Mouse (Mus musculus) midbrain, postnatal 0 days (tissue): Measurements from ENCODE around the gene Hint2. TPM values are rescaled to one million over a fixed set of nuclear protein-coding genes. Genes with fewer than 3 reads are reported as not detected.

ENCODE experiments used
- ATAC-seq: fragments of 200-750 bp; cut with Nextera tagmentation; 2 replicates; pipeline ENCODE4 v1.8.0; 2017; ENCODE audit warnings: moderate number of reproducible peaks, mild to moderate bottlenecking, moderate TSS enrichment, moderate library complexity; ENCODE audit not compliant: low FRiP score
- DNase-seq: peaks from one replicate; pipeline ENCODE4 v3.0.0-alpha.2; 2015; ENCODE audit warnings: low spot score
- H3K27ac ChIP-seq: fragments of 300-500 bp; sonication (generic); 2 replicates; pipeline ENCODE4 v1.5.1; 2014; ENCODE audit warnings: low read depth, mild to moderate bottlenecking, low read length, mixed read lengths
- H3K27me3 ChIP-seq: fragments of 300-500 bp; sonication (generic); 2 replicates; pipeline ENCODE4 v1.6.1; 2014; ENCODE audit warnings: low read length, control low read depth, mixed read lengths; ENCODE audit not compliant: insufficient read depth
- H3K36me3 ChIP-seq: fragments of 300-500 bp; sonication (generic); 2 replicates; pipeline ENCODE4 v1.6.1; 2014; ENCODE audit warnings: low read length, control low read depth, mixed read lengths; ENCODE audit not compliant: insufficient read depth
- H3K4me1 ChIP-seq: fragments of 300-500 bp; sonication (generic); 2 replicates; pipeline ENCODE4 v1.6.1; 2014; ENCODE audit warnings: mild to moderate bottlenecking, control low read depth, antibody characterized with exemption, low read length, mixed read lengths; ENCODE audit not compliant: insufficient read depth
- H3K4me2 ChIP-seq: fragments of 300-500 bp; sonication (generic); 2 replicates; pipeline ENCODE4 v1.6.1; 2014; ENCODE audit warnings: low read depth, mild to moderate bottlenecking, low read length, mixed read lengths; ENCODE audit not compliant: poor library complexity, severe bottlenecking
- H3K4me3 ChIP-seq: fragments of 300-500 bp; sonication (generic); 2 replicates; pipeline ENCODE4 v1.5.1; 2014; ENCODE audit warnings: low read depth, mild to moderate bottlenecking, low read length, moderate library complexity
- H3K9ac ChIP-seq: fragments of 300-500 bp; sonication (generic); replicated peaks from 2 replicates; pipeline ENCODE4 v1.6.1; 2014; ENCODE audit warnings: mild to moderate bottlenecking, low read length, moderate library complexity, mixed read lengths; ENCODE audit not compliant: poor library complexity, severe bottlenecking
- H3K9me3 ChIP-seq: fragments of 300-500 bp; sonication (generic); 2 replicates; pipeline ENCODE4 v1.6.1; 2016; ENCODE audit warnings: low read length, control low read depth
- CTCF ChIP-seq: IDR thresholded peaks from 2 replicates; pipeline ENCODE4 v1.5.1; 2016; ENCODE audit warnings: antibody characterized with exemption, mild to moderate bottlenecking
- WGBS: fragments of 180-500 bp; shearing (Covaris S2); extraction: QIAGEN DNeasy Blood & Tissue Kit; methylation state at CpG from one replicate; pipeline ENCODE4 v1.1.7; 2014; 5-methylcytosine and 5-hydroxymethylcytosine counted together
- microRNA-seq: library from miRNA; unstranded; fragments of <30 nt; microRNA quantifications from one replicate; pipeline ENCODE4, GENCODE M21; 2016; ENCODE audit warnings: borderline number of aligned reads
- polyA plus RNA-seq: library from polyadenylated mRNA; unstranded; fragments of >200 nt; fragmentation: Nextera tagmentation; extraction: Ambion mirVana; gene quantifications from 2 replicates; pipeline ENCODE4 v1.2.1, GENCODE M21; 2015
- total RNA-seq: library from RNA; depleted of rRNA; stranded (reverse); fragments of >200 nt; gene quantifications from 2 replicates; pipeline ENCODE4 v1.2.3, GENCODE M21; 2014; rRNA removed

Hint2 gene
- total and polyA plus RNA-seq, 2 experiments from 2014 or later, result 51.6 to 80.1 TPM

- H3K27me3 ChIP-seq, result no peaks in the 10 kb centered on the region
- no peak overlapping the region for H3K4me3 ChIP-seq
- H3K9ac ChIP-seq, result no peak overlapping the region
- DNase-seq (no peak), ATAC-seq (no peak)
- H3K4me1 ChIP-seq, result no peaks in the 10 kb centered on the region
- no peaks in the 10 kb centered on the region for H3K9me3 ChIP-seq
- WGBS, result 77% methylated on average over 9 of the region's 9 CpGs
- no peak overlapping the region for H3K27ac ChIP-seq
- no peaks in the 10 kb centered on the region for H3K36me3 ChIP-seq
- no peak for TF ChIP-seq CTCF
- no peak overlapping the region for H3K4me2 ChIP-seq
Measured at GRCm38 (mm10) chr4:43604751-43605685, 51.2 kb downstream of the Hint2 start.

Small RNAs within 50 kb of the gene (microRNA-seq; reads per million reads assigned to microRNA genes)
- gene Gm25262, result not detected

Other genes with a start within 250 kb of the Hint2 start
- 1.7 and 2.8 TPM in 2 replicates for gene Fam166b, start 227.3 kb downstream of the Hint2 start, total RNA-seq
- gene Fam166b, start 227.3 kb downstream of the Hint2 start, polyA plus RNA-seq, result 1.6 and 2.2 TPM in 2 replicates
- 141 and 184 TPM in 2 replicates for gene Tesk1, start 214.5 kb downstream of the Hint2 start, total RNA-seq
- 17.2 and 18.9 TPM in 2 replicates for gene Tesk1, start 214.5 kb downstream of the Hint2 start, polyA plus RNA-seq
- gene Cd72, start 201.8 kb downstream of the Hint2 start, total RNA-seq, result not detected in 2 replicates
- 5.2 and 5.4 TPM in 2 replicates for gene Cd72, start 201.8 kb downstream of the Hint2 start, polyA plus RNA-seq
- gene Sit1, start 172.7 kb downstream of the Hint2 start, total RNA-seq, result not detected in 2 replicates
- not detected in 2 replicates for gene Sit1, start 172.7 kb downstream of the Hint2 start, polyA plus RNA-seq
- 74.0 and 77.4 TPM in 2 replicates for gene Ccdc107, start 163.6 kb downstream of the Hint2 start, total RNA-seq
- 107 and 120 TPM in 2 replicates for gene Ccdc107, start 163.6 kb downstream of the Hint2 start, polyA plus RNA-seq
- 1.3 and 16.1 TPM in 2 replicates for gene Arhgef39, start 156.8 kb downstream of the Hint2 start, total RNA-seq
- gene Arhgef39, start 156.8 kb downstream of the Hint2 start, polyA plus RNA-seq, result 2.3 and 2.8 TPM in 2 replicates
- 0.05 and 0.52 TPM in 2 replicates for gene Car9, start 149.5 kb downstream of the Hint2 start, total RNA-seq
- 0.69 and 1.1 TPM in 2 replicates for gene Car9, start 149.5 kb downstream of the Hint2 start, polyA plus RNA-seq
- 1.5 and 3.1 TPM in 2 replicates for gene Tpm2, start 132.7 kb downstream of the Hint2 start, total RNA-seq
- gene Tpm2, start 132.7 kb downstream of the Hint2 start, polyA plus RNA-seq, result 6.2 and 6.6 TPM in 2 replicates
- gene Creb3, start 94.1 kb downstream of the Hint2 start, total RNA-seq, result 45.4 and 50.4 TPM in 2 replicates
- gene Creb3, start 94.1 kb downstream of the Hint2 start, polyA plus RNA-seq, result 85.2 and 91.2 TPM in 2 replicates
- 41.3 and 44.4 TPM in 2 replicates for gene Tln1, start 93.8 kb downstream of the Hint2 start, total RNA-seq
- 72.4 and 75.7 TPM in 2 replicates for gene Tln1, start 93.8 kb downstream of the Hint2 start, polyA plus RNA-seq
- 20.6 and 22.6 TPM in 2 replicates for gene Rgp1, start 77.8 kb downstream of the Hint2 start, total RNA-seq
- 12.3 and 12.4 TPM in 2 replicates for gene Rgp1, start 77.8 kb downstream of the Hint2 start, polyA plus RNA-seq
- 29.3 and 56.4 TPM in 2 replicates for gene Gba2, start 77.6 kb downstream of the Hint2 start, total RNA-seq
- 47.5 and 50.6 TPM in 2 replicates for gene Gba2, start 77.6 kb downstream of the Hint2 start, polyA plus RNA-seq
- not detected in 2 replicates for gene Msmp, start 72.0 kb downstream of the Hint2 start, total RNA-seq
- gene Msmp, start 72.0 kb downstream of the Hint2 start, polyA plus RNA-seq, result 1.4 and 2.5 TPM in 2 replicates
- gene Npr2, start 24.5 kb downstream of the Hint2 start, total RNA-seq, result 28.2 and 30.5 TPM in 2 replicates
- 8.1 and 8.6 TPM in 2 replicates for gene Npr2, start 24.5 kb downstream of the Hint2 start, polyA plus RNA-seq
- 9.3 and 10.2 TPM in 2 replicates for gene Spag8, start 2.9 kb downstream of the Hint2 start, total RNA-seq
- 7.3 and 8.5 TPM in 2 replicates for gene Spag8, start 2.9 kb downstream of the Hint2 start, polyA plus RNA-seq
- gene Tmem8b, start 12.5 kb upstream of the Hint2 start, total RNA-seq, result 28.7 and 30.0 TPM in 2 replicates
- gene Tmem8b, start 12.5 kb upstream of the Hint2 start, polyA plus RNA-seq, result 9.3 and 13.7 TPM in 2 replicates
- 0.09 TPM in 1 of 2 replicates, not detected in the other for gene Fam221b, start 12.7 kb upstream of the Hint2 start, total RNA-seq
- gene Fam221b, start 12.7 kb upstream of the Hint2 start, polyA plus RNA-seq, result 1.4 and 1.5 TPM in 2 replicates
- gene Olfr70, start 44.3 kb upstream of the Hint2 start, total RNA-seq, result 0.09 TPM in 1 of 2 replicates, not detected in the other
- not detected in 2 replicates for gene Olfr70, start 44.3 kb upstream of the Hint2 start, polyA plus RNA-seq
- gene Olfr71, start 53.8 kb upstream of the Hint2 start, total RNA-seq, result not detected in 2 replicates
- not detected in 2 replicates for gene Olfr71, start 53.8 kb upstream of the Hint2 start, polyA plus RNA-seq
- 1.1 TPM in 2 replicates for gene Hrct1, start 70.7 kb upstream of the Hint2 start, total RNA-seq
- 0.72 and 1.1 TPM in 2 replicates for gene Hrct1, start 70.7 kb upstream of the Hint2 start, polyA plus RNA-seq
- gene Spaar, start 73.6 kb upstream of the Hint2 start, total RNA-seq, result not detected in 2 replicates
- gene Spaar, start 73.6 kb upstream of the Hint2 start, polyA plus RNA-seq, result 0.07 and 0.28 TPM in 2 replicates
- not detected in 2 replicates for gene Olfr159, start 114.5 kb upstream of the Hint2 start, total RNA-seq
- gene Olfr159, start 114.5 kb upstream of the Hint2 start, polyA plus RNA-seq, result not detected in 2 replicates
- gene Olfr156, start 167.4 kb upstream of the Hint2 start, total RNA-seq, result not detected in 2 replicates
- not detected in 2 replicates for gene Olfr156, start 167.4 kb upstream of the Hint2 start, polyA plus RNA-seq
- gene Olfr157, start 183.7 kb upstream of the Hint2 start, total RNA-seq, result not detected in 2 replicates
- gene Olfr157, start 183.7 kb upstream of the Hint2 start, polyA plus RNA-seq, result not detected in 2 replicates
- not detected in 2 replicates for gene Olfr155, start 195.1 kb upstream of the Hint2 start, total RNA-seq
- not detected in 2 replicates for gene Olfr155, start 195.1 kb upstream of the Hint2 start, polyA plus RNA-seq
- gene Reck, start 219.1 kb upstream of the Hint2 start, total RNA-seq, result 6.0 and 7.0 TPM in 2 replicates
- gene Reck, start 219.1 kb upstream of the Hint2 start, polyA plus RNA-seq, result 3.8 and 3.9 TPM in 2 replicates